Mouse (Mus musculus): ENCODE measurements around the gene Cdt1.

Cdt1 gene

DNA sequence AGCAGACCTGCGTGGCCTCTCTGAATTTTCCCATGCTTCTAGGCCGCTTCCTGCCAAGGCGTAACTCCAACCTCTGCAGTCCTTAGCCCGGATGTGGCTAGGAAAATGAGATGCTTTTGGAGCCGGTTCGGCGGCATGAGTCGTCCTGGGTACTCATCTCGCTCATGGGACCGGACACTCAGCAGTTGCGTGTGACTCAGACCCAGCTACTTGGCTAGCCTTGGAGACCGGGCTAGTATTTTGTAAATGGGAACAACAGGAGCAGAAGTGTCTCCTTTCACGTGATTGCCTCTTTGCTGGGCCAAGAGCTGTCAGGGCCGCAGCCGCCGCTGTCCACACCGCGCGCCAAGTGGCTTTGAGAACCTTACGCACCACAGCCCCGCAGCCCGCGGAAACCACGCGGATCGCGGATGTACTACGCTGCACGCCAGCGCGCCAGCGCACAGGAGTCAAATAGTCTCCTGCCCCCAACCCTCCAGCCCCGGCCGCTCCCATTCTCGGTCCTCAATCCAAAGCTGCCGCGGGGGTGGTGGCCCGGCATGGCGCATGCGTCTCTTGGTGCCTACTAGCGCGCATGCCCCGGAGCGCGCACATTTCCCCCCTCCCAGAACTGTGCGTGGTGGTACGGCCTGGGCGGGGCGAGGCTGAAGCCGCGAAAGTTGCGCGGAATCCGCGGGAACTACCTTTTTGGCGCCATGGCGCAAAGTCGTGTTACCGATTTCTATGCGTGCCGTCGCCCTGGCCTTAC lies at the start of gene Cdt1:
Gene Cdt1 (plus strand): TSS at position 655 of the 748 bp plus-strand sequence.
- peak; percentile 96 for DNase-seq (ENCODE audit: extremely low read depth, insufficient read length, low spot score)

DNA sequence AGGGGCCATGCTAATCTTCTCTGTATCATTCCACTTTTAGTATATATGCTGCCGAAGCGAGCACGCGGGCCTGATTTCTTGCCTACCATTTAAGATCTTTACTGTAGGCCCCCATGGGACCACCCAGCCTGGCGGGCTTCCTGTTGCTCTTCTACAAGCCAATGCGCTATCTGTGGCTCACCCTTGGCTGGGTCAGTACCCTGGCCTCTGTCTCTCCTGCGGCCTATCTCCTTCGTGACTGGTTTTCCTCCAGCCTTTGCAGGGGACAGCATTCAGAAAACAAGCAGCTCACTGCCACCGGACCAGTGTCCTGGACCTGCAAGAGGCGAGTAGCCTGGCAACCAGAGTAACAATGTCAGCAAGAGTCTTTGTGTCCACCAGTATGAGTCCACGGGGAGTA lies 47.2 kb upstream of the Cdt1 start:
- DNase-seq (ENCODE audit: extremely low read depth, insufficient read length, low spot score): no peak

DNA sequence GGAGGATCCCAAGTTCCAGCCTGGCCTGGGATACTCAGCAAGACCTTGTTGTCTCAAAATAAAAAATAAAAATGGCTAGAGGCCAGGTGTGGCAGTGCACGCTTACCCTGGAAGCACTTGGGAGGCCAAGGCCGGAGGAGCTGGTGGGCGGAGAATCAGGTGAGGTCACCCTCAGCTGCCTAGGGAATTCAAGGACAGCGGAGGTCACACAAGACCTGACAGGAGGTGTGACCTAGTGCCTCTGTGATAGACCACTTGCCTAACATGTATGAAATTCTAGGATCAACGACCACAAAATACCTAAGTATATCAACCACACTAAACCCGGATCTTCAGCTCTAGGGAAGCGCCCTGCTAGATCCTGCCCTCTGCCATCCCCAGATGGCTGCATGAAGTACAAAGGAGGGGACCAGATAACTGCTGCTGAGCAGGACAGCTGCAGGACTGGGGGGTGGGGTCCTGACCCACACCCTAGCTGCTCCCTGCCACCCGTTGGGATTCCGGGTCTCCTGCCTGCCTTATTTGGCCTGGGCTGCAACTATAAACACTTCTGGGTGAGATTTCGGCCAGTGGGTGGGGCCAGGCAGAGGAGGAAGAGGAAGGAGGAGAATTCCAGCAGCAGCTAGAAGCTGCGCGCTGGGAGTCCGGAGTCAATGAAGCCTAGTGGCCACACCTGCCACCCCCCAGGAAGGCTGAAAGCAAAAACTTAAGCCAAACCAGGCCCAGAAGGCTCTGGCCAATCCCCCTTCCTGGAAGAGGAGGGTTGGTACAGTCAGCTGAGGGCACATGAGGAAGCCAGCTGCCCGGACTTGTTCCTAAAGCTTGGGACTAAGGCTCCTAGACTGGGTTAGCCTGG lies 44.8 kb upstream of the Cdt1 start:
- no peak for DNase-seq (ENCODE audit: extremely low read depth, insufficient read length, low spot score)

DNA sequence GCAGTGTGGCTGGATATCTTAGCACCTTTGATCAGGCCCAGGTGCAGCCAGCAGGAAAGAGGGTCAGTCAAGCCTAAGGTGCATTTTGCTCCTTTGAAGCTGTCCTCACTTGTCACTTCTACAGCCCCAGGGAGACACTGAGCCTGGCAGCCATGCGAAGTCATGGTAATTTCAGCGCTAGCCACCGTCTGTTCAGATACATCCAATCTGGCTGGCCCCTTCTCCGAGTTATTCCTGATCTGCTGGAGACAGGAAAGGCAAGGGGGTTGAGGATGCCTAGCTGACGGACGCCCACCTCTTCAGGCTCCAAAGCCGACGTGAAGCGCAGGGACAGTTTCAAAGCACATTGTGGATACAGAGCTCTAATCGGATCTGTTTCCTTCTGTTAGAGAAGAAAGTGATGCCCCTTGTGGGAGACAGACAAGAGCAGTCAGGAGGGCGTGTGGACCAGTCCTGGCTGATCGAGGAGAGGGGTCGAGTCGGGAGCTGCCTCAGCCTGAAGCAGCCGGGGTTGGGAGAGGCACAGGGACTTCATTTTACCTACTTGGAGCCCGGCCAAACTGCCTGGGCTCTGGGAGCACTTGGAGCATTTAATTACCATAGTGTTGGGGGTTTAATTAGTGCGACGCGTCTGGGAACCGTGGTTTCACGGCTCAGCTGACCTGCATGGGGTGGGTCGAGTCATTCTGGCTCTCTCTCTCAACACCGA lies 44.0 kb upstream of the Cdt1 start:
- DNase-seq (ENCODE audit: extremely low read depth, insufficient read length, low spot score): no peak

DNA sequence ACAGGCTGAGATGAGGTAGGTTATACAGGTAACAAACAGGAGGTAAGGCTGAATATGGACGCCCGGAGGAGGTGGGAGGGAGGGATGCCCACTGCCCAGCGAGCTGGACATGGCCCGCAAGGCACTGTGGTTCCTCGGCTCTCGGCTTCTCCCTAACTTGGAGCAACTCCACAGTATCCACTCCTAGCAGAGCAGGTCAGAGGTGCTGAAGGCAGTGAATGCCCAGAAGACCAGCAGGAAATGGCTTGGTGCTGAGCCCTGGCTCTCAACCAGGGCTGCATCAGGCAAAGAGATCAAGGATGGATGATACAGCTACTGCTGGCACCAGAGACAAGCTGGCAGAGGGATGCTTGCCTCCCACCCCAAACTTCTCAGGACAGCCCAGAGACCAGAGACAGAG lies 43.3 kb upstream of the Cdt1 start:
- no peak for DNase-seq (ENCODE audit: extremely low read depth, insufficient read length, low spot score)

DNA sequence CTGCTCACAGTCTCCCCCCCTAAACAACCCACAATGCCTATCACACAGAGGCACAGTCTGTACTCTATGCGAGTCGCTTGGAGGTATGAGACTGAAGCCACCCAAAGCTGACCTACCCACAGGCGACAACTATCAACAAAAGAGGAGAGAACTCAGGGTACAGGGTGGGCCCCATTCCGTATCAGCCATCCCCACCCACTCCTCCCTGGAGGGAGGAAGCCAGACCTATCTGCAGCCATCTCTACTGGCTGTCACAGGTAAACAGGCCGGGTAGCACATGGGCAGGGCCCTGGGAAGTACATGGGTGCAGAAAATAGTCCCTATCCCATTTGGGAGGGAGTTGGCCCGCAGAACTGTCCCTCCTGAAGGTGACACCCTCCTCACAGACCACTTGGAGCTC lies 42.8 kb upstream of the Cdt1 start:
- no peak for DNase-seq (ENCODE audit: extremely low read depth, insufficient read length, low spot score)

DNA sequence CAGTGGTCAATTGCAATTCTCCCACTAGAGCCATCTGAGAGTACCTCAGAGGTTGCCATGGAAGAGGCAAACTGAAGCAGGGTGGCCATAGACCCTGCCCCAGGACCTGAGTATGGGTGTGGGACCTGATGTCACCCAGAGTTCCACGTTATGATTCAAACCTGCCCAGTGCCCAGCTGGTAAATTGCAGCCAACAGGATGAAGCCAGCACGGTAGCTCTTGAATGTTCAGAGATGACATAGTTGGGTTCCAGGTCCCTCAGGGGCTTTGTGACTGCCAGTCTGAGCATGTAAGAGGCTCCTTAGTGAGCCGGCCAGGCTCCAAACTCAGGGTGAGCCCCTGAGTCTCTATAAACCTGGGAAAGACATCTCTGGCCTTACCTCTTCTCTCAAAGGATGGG lies 41.7 kb upstream of the Cdt1 start:
- DNase-seq (ENCODE audit: extremely low read depth, insufficient read length, low spot score): no peak

DNA sequence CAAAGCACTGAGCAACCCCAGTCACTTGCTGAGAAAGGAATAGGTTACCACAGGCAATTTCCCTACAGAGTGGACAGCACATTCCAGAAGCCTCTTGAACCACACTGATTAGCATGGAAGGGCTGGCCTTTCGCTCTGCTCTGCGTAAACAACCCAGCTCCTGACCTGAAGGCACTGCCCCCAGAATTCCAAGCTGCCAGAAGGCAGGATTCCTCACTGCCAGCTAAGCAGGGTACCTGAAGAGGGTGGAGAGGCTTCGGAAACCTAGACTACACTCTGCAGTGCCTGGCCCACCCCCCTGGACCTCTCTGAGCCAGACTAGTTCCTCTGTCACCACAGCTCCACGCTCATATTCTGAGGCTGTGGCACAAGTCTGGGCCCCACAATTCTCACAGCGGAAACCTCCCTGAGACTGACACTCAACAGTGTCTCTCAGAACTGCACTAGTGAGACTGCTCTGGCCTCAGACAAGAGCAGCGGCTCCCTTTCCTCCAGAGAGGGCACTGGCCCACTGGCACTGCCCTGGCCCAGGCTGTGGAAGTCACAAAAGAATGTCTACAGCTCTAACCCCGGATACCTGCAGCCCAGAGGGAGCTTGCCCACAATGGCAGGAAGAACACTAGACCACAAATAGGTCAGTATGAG lies 41.2 kb upstream of the Cdt1 start:
- no peak for DNase-seq (ENCODE audit: extremely low read depth, insufficient read length, low spot score)

DNA sequence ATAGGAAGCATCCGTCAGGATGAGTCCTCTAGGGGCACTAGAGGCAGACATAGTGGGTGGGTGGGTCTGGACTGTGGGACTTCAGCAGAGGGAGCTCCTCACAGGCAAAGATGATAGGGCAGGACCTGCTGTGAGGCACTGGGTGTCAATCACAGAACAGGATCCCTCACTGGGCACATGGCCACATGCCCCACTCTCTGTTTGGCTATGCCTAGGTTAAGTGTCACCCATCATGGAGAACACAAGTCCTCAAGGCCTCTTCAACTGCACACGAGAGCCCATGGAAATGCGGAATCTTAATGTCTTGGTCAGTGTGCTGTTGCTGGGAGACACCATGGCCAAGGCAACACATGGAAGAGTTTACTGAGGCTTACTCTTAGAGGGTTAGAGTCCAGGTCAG lies 39.9 kb upstream of the Cdt1 start:
- DNase-seq (ENCODE audit: extremely low read depth, insufficient read length, low spot score): no peak

DNA sequence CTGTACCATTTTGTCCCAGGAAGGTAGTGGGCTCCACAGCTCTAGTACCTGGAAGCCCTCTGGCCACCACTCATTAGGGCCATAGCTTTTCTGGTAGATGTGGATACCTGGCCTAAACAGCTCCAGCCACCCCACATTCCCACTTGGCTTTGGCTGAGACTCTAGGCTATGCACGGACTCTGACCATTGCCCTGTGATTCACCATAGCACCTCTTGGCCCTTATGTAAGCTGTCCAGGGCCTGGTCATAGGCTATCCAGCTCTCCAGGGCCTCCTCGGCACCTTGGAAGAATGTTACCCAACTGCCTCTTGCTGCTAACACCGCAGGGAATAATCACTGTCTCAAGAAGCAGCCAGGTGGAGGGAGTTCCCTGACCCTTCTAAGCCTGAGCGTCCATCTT lies 38.7 kb upstream of the Cdt1 start:
- DNase-seq (ENCODE audit: extremely low read depth, insufficient read length, low spot score): no peak

DNA sequence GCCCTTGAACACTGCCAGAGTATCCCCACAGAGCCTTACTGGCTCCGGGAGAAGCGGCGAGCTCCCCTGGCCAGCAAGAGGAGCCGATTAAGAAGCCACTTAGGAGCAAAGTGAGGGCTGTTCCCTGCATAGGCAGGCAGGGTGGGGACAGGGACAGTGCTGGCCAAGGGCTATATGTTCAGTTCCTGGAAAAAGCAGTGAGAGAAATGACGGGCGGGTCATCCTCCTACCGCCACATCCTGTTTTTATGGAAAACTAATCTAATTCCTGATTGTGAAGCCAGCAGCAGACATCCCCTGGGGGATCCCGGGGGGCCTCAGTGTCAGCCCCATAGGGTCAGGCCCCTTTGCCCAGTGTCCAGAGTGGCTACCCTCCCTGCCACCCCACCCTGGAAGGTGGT lies 36.5 kb upstream of the Cdt1 start:
- no peak for DNase-seq (ENCODE audit: extremely low read depth, insufficient read length, low spot score)

DNA sequence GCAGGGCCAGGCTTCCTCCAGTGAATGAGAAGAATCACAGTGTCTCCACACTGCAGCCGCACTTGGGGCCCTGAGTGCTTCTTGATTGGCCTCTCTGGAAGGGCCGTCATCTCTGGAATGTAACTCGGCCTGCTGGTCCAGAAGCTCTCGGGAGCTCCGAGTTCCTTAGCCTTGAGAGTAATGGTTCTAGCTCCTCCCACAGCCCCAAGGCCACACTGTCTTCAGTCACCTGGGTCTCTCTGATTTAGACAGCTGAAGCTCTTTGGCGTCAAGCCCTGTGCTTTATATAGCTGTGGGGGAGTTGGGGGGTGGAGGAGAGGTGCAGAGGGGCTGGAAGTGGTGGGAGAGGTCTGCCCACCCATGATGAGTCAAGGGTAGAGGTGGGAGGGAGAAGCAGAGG lies 30.8 kb upstream of the Cdt1 start:
- DNase-seq (ENCODE audit: extremely low read depth, insufficient read length, low spot score): no peak

DNA sequence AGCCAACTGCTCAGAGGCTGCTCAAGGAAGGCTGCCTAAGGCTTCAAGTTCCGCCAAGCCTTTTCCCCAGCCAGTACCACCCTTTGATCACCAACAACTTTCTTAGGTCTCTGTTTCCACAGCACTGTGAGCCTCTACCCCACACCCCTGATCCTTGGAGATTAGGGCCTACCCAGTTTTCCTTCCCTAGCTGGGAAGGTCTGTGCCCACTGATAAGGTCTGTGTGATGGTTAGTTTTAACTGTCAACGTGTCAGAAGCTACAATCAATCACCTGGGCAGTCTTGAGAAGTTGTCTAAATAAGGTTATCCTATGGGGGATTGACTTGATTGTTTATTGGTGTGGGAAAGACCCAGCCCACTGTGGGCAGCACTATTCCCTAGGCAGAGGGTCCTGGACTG lies 30.0 kb upstream of the Cdt1 start:
- DNase-seq (ENCODE audit: extremely low read depth, insufficient read length, low spot score): no peak

DNA sequence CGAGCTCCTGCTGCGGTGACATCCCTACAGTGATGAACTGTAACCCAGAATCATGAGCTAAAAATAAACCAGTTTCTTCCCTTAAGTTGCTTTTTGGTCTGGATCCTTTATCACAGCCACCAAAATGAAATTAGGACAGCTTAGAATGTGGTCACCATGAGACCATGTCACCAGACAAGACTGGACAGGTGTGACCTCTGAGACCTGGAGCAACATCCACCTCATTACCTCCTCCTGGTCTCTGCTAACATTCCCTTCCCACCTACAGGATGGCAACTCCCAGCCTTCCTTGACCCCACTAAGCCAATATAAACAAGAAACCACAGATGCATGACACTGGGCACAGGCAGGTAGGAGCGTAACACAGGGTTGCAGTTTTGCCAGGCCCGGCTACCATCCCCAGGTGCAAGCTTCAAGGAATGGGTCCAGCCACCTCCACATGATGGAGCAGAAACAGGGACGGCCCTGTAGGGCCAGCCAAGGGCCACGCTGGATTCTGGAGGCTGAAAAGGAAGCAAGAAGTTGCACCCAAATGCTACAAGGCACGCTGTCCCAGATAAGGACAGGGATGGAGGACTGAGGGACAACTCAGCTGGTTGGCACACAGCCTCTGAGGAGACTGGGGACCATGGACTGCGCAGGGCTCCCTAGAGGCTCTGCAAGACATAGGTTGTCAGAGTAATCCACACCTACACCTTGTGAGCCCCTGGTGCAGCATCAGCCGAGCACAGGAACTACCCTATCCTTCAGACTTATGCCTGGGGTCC lies 29.3 kb upstream of the Cdt1 start:
- no peak for DNase-seq (ENCODE audit: extremely low read depth, insufficient read length, low spot score)

DNA sequence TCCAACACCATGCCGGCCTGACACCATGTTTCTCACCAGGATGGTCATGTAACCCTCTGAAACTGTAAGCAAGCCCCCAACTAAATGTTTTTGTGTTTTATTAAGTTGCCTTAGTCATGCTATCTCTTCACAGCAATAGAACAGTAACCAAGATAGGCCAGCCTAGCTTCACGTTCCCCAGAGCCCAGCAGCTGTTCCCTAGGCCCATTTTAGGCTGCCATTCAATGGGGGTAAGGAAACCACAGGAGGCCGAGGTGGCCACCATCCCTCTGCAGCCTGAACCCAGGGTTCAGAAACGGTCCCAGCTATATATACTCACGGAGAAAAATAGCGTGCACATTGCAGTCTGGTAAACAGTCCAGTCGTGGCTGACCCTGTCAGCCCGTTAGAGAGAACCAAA lies 23.7 kb upstream of the Cdt1 start:
- no peak for DNase-seq (ENCODE audit: extremely low read depth, insufficient read length, low spot score)

DNA sequence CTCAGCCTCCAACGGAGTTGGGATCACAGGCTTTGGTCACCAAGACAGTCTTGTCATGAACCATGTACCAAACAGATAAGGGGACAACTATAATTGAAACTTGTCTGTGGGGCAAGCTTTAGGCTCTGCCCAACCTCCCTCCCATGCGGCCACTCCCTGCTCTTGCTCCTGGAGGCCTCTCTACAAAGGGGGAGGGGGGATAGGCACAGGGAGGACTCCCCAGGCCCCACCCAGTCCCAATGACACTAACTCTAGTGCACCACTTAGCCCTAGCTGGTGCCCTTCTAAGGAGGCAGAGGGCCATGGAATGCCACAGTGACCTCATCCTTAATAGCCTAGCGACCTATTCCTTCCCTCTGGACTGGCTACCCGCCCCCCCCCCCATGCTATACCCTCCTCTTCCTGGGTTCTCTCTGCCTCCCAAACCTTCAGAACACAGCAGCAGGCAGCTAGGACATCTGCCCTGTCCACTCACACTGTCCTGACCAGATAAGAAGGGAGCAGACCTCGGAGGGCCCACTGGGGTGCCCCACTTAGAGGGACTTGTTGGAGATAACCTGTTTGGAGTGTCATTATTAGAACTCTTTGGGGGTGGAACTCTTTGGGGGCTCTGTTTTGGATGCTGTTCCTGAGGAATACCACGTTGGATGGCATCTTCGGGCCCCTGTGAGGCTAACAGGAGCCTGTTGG lies 21.6 kb upstream of the Cdt1 start:
- no peak for DNase-seq (ENCODE audit: extremely low read depth, insufficient read length, low spot score)

DNA sequence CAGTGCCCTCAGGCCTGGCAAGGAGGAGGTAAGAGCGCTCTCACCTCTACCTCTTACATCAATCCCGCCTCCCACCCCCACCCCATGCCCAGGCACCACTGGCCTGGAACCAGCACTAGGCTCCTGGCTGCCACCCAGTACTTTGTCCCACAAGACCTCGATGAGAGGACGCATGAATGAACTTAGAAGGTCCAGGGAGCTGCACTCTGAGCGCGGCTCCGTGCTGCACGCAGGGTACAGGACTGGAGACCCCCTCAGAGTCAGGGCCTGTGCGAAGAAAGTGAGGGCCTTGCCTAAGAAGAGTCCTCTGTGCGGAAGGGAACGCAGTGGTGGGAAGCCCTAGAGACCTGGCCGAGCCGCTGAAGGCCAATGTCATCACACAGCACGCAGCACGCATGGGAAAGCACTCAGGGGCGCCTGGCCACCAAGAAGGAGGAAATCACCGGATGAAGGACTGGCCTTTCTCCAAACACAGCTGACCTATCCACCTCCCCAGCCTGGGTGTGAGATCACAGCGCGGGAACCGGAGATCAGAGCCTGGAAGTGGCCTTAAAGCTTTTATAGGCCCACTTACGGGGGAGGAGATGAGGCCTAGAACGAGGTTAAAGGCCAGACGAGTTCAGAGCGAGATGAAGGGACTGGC lies 20.9 kb upstream of the Cdt1 start:
- DNase-seq (ENCODE audit: extremely low read depth, insufficient read length, low spot score): peak; percentile 51

DNA sequence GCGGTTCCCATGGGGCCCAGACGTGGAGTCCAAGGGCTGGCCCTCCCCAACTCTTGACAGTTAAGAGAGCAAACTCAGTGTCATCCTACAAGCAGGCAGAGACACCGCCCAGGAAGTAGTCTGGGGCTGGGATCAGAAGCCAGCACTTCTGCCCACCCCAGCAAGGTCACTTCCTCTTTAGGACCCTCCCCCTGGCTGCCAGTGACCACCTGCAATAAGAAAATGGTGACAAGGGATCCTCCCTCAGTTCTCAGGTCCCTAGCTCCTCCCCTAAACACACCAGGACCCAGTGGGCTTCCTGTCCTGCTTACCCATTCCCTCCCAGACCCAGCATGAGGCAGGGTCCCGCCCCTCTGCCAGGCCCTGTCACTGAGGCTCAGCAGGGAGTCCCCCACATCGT lies 20.0 kb upstream of the Cdt1 start:
- DNase-seq (ENCODE audit: extremely low read depth, insufficient read length, low spot score): no peak

DNA sequence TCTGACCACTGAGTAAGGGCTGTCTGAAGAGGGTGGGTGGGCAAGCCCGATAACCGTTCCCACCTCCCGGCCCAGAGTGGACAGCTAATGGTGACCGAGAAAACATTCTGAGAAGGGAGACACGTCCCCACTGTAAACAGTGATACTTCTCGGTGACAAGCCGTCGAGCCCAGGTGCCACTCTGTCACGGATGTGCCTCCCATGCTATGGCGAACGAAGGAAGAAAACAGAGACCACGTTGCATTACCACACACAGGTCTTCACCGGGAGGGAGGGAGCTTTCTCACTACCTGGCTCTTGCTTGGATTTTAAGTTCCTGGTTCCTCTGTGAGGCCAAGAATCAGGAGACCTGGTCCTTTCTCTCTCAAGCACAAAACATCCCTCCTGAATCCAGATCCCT lies 19.5 kb upstream of the Cdt1 start:
- DNase-seq (ENCODE audit: extremely low read depth, insufficient read length, low spot score): no peak
